Mouse (Mus musculus) cortical plate, adult 2 months (tissue): Measurements from ENCODE around the gene Sgms1.

Experiments used
- CTCF ChIP-seq: fragments of 200-500 bp; IDR thresholded peaks from 2 replicates; pipeline ENCODE4 v1.5.1; 2011; ENCODE audit warnings: mild to moderate bottlenecking, control low read depth, low read length; ENCODE audit not compliant: insufficient read depth; ENCODE audit errors: extremely low read depth
- POLR2A ChIP-seq: fragments of 200-500 bp; IDR thresholded peaks from 2 replicates; pipeline ENCODE4 v1.6.1; 2011; ENCODE audit warnings: mild to moderate bottlenecking, low read length, control low read depth; ENCODE audit not compliant: insufficient read depth; ENCODE audit errors: extremely low read depth

- TF ChIP-seq CTCF (no peak), POLR2A (no peak)
Observed at GRCm38 (mm10) chr19:32202131-32203114, 187.1 kb downstream of the Sgms1 start.
